Mouse (Mus musculus): ENCODE measurements at regions not wholly inside any gene's neighbourhood (a gene's known extent, or its start where the extent isn't known, plus 50 kb on each side); places are given as distances from the start of the nearest gene placed in this dataset.

GRCm38 (mm10) chr15:60101485-60102280 is 85.3 kb upstream of the 4933412E24Rik start:
- no peak for DNase-seq

DNA sequence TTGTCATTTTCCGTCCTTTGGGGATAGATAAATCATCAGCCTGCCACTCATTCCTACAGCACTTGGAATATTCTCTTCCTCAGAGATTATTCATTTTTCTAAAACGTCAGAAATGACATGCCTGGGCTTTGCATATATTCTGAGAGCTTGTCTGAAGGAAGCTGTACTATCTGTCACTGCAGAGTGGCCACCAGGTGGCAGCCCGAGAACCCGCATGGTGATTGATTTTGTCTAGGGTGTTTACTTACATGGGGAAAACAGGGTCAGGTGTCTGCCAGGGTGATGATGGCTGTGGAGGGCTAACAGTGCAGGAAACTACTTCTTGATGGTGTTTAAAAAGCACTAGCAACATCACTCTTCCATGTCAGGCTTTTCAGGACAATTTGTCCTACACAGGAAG is 80.7 kb upstream of the 4933412E24Rik start:
- peak; percentile 68 for DNase-seq

- no peak for DNase-seq
Observed at GRCm38 (mm10) chr15:60096131-60096530, 79.7 kb upstream of the 4933412E24Rik start.

DNA sequence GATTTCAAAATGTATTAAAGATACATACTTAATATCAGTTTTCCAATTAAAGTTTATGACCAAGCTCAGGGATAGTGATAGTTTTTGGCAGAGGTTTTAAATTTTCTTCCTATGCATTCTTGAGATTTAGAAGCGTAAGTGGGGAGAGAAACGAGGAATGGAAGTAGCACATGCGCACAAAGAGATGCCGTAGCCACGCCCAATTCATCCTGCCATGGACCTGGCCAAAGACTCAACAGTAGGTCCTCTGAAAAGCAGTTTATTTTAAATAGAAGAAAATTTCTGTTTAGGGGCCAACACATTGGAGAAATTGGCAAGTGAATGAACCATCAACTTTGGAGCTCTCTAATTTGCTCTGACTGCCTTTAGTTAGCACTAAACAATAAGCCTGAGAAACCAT is 73.5 kb upstream of the 4933412E24Rik start:
- DNase-seq = no peak

- no peak for DNase-seq
Observed at GRCm38 (mm10) chr15:60088964-60089899, 72.8 kb upstream of the 4933412E24Rik start.
